Mouse (Mus musculus): Measurements from ENCODE around the gene Synj2. TPM values are rescaled to one million over a fixed set of nuclear protein-coding genes. Genes with fewer than 3 reads are reported as not detected.

The Synj2 gene
- polyA plus RNA-seq, 1 experiment from 2014 or later, result 2.5 TPM

DNA sequence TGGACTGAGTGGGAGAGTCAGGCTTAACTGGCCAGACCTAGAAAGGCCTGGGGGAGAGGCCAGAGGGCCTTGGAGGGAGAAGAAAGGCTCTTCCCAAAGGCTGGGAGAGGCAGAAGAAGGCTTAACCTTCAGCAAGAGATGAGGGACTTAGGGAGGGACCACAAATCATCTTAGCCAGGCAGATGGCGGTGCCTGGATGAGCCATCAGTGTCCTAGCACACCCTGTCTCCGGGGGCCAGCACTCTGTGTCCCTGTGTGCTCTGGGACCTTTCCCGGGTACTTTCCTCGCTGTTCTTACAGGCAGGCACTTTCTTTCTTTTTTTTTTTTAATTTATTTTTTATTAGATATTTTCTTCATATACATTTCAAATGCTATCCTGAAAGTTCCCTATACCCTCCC is 31.4 kb upstream of the Synj2 start:
- Histone ChIP-seq H3K27ac (no peak overlapping the region), H3K4me2 (replicated peaks) (no peak overlapping the region), H3K36me3 (peaks cover 27% of the 10 kb centered on the region), H3K4me3 (no peak overlapping the region), H3K4me1 (no peaks in the 10 kb centered on the region), H3K27me3 (no peaks in the 10 kb centered on the region), H3K9ac (no peak overlapping the region), H3K9me3 (no peaks in the 10 kb centered on the region)
- ATAC-seq (ENCODE audit: insufficient number of reproducible peaks, insufficient read depth, low FRiP score, low TSS enrichment), result no peak
- WGBS, result 94% methylated on average over 4 of the region's 4 CpGs

DNA sequence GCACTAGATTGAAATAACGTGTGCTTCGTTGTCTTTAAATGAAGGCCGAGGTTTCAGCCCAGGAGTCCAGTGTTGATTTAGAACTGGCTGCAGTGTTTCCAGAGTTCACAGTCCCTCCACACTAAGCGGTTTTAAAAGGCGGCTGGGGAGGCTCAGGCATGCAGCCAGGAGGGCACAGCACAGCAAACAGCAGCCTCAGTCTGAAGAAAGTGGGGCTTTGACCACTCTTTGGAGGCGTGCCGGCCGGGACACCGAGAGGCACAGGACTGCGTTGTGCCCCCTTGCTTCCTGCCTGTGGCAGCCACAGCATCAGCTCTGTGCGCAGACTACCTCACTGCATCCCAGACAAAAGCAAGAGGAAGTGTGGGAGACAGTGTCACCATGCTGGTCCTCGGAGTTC is 29.5 kb upstream of the Synj2 start:
- Histone ChIP-seq H3K4me1 (no peaks in the 10 kb centered on the region), H3K27ac (0 out of 2 replicates have a peak overlapping the region, but pooled peaks have one; percentile 7), H3K36me3 (peaks cover 20% of the 10 kb centered on the region), H3K4me2 (replicated peaks) (no peak overlapping the region), H3K9ac (no peak overlapping the region), H3K4me3 (no peak overlapping the region), H3K9me3 (no peaks in the 10 kb centered on the region), H3K27me3 (no peaks in the 10 kb centered on the region)
- ATAC-seq (ENCODE audit: insufficient number of reproducible peaks, insufficient read depth, low FRiP score, low TSS enrichment), result no peak
- WGBS, result 61% methylated on average over 12 of the region's 12 CpGs

DNA sequence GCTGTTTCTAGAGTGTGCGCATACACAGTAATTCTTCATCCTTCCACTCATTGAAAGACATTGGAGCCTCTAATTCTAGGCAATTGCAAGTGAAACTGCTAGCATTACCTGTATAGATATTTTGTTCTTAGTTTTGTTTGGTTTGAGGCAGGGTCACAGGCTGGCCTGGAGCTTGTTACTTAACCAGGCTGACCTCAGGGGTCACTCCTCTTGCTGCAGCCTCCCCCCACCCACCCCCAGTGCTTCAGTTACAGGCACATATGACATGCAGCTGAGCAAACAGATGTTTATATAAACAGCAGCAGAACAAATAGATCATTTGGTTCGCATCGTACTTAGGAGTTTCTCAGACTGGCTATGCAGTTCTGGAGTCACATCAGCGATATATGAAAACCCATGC is 28.3 kb upstream of the Synj2 start:
- ATAC-seq (ENCODE audit: insufficient number of reproducible peaks, insufficient read depth, low FRiP score, low TSS enrichment), result no peak
- no peaks in the 10 kb centered on the region for H3K4me1 ChIP-seq
- H3K27ac ChIP-seq, result no peak overlapping the region
- no peak overlapping the region for H3K4me3 ChIP-seq
- 61% methylated on average over 4 of the region's 4 CpGs for WGBS
- no peaks in the 10 kb centered on the region for H3K27me3 ChIP-seq
- no peak overlapping the region for H3K4me2 ChIP-seq (replicated peaks)
- no peaks in the 10 kb centered on the region for H3K9me3 ChIP-seq
- peaks cover 14% of the 10 kb centered on the region for H3K36me3 ChIP-seq
- H3K9ac ChIP-seq, result no peak overlapping the region

DNA sequence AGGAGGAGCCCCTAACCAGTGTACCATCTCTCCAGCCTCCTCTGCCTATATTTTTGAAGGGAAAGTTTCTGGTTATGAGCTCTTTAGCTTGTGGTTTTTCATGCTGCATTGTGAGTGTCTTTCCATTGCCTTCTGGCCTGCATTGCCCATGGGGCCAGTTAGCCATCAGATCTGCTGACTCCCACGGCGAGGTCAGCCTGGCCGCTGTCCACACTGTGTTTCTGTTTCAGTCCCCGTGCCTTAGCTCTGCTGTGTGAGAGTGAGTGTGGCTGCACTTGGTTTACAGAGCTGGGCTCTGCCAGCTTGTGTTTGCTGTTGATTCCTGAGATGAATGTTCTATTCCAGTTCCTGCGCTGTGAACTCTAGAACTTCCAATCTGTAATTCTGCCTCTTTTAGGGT is 26.9 kb upstream of the Synj2 start:
- Histone ChIP-seq H3K9ac (no peak overlapping the region), H3K27me3 (no peaks in the 10 kb centered on the region)
- 69% methylated on average over 5 of the region's 5 CpGs for WGBS

DNA sequence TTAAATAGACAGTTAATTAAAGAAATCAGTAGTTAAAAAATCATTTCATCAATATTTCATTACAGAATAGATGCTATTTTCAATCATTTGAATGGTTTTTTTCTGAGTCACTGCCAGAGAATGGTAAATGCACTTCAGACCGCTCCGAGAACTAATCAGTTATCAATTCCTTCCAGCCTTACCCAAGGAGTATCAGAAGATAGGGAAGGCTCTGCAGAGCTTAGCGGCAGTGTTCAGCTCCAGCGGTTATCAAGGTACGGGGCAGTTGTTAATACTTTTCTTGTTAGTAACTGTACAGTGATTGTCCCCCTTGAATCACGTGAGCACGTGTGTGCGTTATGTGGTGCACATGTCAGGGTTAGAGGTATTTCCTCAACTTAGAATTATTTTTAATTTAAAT is 19.1 kb upstream of the Synj2 start:
- no peak overlapping the region for H3K27ac ChIP-seq
- H3K4me1 ChIP-seq, result no peaks in the 10 kb centered on the region
- no peaks in the 10 kb centered on the region for H3K9me3 ChIP-seq
- H3K27me3 ChIP-seq, result no peaks in the 10 kb centered on the region
- no peak overlapping the region for H3K4me2 ChIP-seq (replicated peaks)
- WGBS, result 97% methylated on average over 8 of the region's 8 CpGs
- no peak overlapping the region for H3K9ac ChIP-seq
- peaks cover 62% of the 10 kb centered on the region for H3K36me3 ChIP-seq
- no peak for ATAC-seq (ENCODE audit: insufficient number of reproducible peaks, insufficient read depth, low FRiP score, low TSS enrichment)
- no peak overlapping the region for H3K4me3 ChIP-seq

More for the DNA sequence above, 26.9 kb upstream of the Synj2 start:
- ATAC-seq (ENCODE audit: insufficient number of reproducible peaks, insufficient read depth, low FRiP score, low TSS enrichment), result no peak
- Histone ChIP-seq H3K4me1 (no peaks in the 10 kb centered on the region), H3K4me2 (replicated peaks) (no peak overlapping the region), H3K27ac (no peak overlapping the region), H3K36me3 (peaks cover 26% of the 10 kb centered on the region), H3K4me3 (no peak overlapping the region), H3K9me3 (no peaks in the 10 kb centered on the region)

DNA sequence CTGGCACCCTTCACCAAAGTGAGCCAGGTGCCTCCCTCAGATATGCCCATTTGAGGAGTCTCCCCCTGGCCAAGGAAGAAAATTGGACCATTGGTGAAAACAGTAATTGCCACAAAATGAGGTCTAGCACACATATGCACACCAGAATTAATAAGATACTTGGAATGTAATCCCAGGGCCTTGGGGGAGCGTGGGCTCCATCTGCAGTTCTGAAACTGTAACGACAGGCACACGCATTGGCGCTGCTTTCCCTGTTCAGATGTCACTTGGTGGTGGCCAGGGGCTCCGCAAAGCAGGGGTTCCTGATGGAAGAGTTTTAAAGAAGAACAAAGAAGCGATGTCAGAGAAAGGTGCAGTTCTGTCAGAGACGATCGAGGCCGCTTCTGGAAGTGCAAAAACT is 17.8 kb upstream of the Synj2 start:
- no peak overlapping the region for H3K4me2 ChIP-seq (replicated peaks)
- WGBS, result 60% methylated on average over 9 of the region's 9 CpGs
- H3K36me3 ChIP-seq, result peaks cover 72% of the 10 kb centered on the region
- H3K4me3 ChIP-seq, result no peak overlapping the region
- H3K27ac ChIP-seq, result no peak overlapping the region
- H3K4me1 ChIP-seq, result no peaks in the 10 kb centered on the region
- no peaks in the 10 kb centered on the region for H3K9me3 ChIP-seq
- ATAC-seq (ENCODE audit: insufficient number of reproducible peaks, insufficient read depth, low FRiP score, low TSS enrichment), result no peak
- H3K27me3 ChIP-seq, result no peaks in the 10 kb centered on the region
- H3K9ac ChIP-seq, result no peak overlapping the region

DNA sequence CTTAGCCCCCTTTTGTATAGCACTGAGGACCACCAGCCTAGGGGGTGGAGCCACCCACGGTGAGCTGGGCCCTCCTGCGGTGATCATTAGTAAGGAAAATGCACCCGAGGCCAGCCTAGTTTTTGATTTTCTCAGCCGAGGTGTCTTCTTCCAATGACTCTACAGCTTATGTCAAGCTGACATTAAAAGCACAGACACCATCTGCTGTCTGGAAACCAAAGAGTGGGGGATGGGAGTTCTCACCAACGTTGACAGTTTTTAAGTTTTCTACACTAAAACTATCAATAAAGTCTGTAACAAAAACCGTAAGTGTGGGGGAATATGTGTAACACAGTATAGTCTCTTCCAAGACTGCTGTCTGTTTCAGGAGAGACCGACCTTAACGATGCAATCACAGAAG is 16.8 kb upstream of the Synj2 start:
- Histone ChIP-seq H3K36me3 (peaks cover 66% of the 10 kb centered on the region), H3K9me3 (no peaks in the 10 kb centered on the region), H3K27me3 (no peaks in the 10 kb centered on the region), H3K9ac (no peak overlapping the region), H3K27ac (no peak overlapping the region), H3K4me3 (no peak overlapping the region), H3K4me1 (no peaks in the 10 kb centered on the region), H3K4me2 (replicated peaks) (no peak overlapping the region)
- 70% methylated on average over 8 of the region's 8 CpGs for WGBS
- no peak for ATAC-seq (ENCODE audit: insufficient number of reproducible peaks, insufficient read depth, low FRiP score, low TSS enrichment)

DNA sequence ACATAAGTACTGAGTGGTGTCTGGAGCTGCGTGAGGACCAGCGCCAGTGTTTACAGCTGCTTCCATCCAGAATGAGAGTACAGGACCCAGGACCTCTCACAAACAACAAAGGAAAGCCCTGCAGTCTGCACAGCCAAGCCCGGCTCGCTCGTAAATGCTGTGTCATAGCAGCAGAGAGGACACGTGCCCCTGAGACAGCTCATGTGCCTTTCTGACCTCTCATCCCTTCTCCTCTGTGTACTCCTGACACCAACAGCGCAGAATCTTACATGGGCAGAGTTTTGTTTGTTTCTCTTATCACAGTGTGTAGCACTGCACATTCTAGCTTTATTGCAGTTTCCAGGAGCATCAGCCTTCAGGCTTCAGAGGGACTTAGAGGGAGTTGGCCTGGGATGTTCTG is 14.4 kb upstream of the Synj2 start:
- Histone ChIP-seq H3K4me2 (replicated peaks) (no peak overlapping the region), H3K27ac (no peak overlapping the region), H3K36me3 (peaks cover 64% of the 10 kb centered on the region), H3K9ac (no peak overlapping the region), H3K9me3 (no peaks in the 10 kb centered on the region), H3K27me3 (no peaks in the 10 kb centered on the region), H3K4me3 (no peak overlapping the region), H3K4me1 (no peaks in the 10 kb centered on the region)
- ATAC-seq (ENCODE audit: insufficient number of reproducible peaks, insufficient read depth, low FRiP score, low TSS enrichment), result no peak
- 86% methylated on average over 7 of the region's 7 CpGs for WGBS

DNA sequence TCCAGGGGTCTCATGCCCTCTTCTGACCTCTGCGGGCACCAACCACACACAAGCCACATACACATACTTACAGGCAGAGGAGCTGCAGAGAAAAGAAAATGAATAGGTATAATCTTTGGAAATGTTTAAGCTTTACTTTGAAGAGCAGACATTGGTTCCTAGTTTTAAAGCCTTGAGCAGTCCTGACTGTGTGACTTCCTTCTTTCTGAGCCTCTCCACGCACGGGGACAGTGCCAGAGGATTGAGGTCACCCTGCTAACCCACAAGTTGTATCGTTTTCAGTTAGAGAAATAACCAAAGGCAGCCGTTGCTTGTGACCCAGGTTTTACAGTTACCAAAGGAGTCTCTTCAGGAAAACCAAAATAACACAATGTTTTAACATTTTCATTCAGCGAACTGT is 12.0 kb upstream of the Synj2 start:
- H3K27ac ChIP-seq, result no peak overlapping the region
- H3K4me2 ChIP-seq (replicated peaks), result no peak overlapping the region
- no peak overlapping the region for H3K9ac ChIP-seq
- H3K4me3 ChIP-seq, result no peak overlapping the region
- no peak for ATAC-seq (ENCODE audit: insufficient number of reproducible peaks, insufficient read depth, low FRiP score, low TSS enrichment)
- H3K27me3 ChIP-seq, result no peaks in the 10 kb centered on the region
- WGBS, result 79% methylated on average over 6 of the region's 6 CpGs
- peaks cover 49% of the 10 kb centered on the region for H3K36me3 ChIP-seq
- H3K4me1 ChIP-seq, result no peaks in the 10 kb centered on the region; the same call in 1 of the 2 replicates
- H3K9me3 ChIP-seq, result no peaks in the 10 kb centered on the region

DNA sequence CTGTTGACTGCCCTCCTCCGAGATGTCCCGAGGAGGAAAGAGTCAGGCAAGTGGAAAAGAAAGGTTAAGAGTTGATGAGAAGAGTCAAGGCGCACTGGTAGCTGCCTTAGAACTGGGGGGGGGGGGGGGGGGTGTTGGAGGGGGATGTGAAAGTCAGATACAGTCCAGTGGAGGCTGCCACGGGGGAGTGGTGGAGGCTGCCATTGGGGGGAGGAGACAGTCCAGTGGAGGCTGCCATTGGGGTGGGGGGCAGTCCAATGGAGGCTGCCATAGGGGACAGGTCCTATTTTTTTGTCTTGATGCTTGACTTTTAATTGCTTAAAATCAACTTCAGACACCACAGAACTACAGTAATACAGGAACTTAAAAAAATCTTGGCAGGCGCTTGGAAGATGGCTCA is 8.9 kb upstream of the Synj2 start:
- Histone ChIP-seq H3K4me2 (replicated peaks) (no peak overlapping the region), H3K9me3 (no peaks in the 10 kb centered on the region), H3K27me3 (no peaks in the 10 kb centered on the region; the same call in 1 of the 2 replicates), H3K4me1 (peaks cover 12% of the 10 kb centered on the region), H3K4me3 (no peak overlapping the region), H3K9ac (no peak overlapping the region), H3K27ac (no peak overlapping the region), H3K36me3 (peaks cover 30% of the 10 kb centered on the region)
- 73% methylated on average over 5 of the region's 5 CpGs for WGBS
- ATAC-seq (ENCODE audit: insufficient number of reproducible peaks, insufficient read depth, low FRiP score, low TSS enrichment), result no peak

DNA sequence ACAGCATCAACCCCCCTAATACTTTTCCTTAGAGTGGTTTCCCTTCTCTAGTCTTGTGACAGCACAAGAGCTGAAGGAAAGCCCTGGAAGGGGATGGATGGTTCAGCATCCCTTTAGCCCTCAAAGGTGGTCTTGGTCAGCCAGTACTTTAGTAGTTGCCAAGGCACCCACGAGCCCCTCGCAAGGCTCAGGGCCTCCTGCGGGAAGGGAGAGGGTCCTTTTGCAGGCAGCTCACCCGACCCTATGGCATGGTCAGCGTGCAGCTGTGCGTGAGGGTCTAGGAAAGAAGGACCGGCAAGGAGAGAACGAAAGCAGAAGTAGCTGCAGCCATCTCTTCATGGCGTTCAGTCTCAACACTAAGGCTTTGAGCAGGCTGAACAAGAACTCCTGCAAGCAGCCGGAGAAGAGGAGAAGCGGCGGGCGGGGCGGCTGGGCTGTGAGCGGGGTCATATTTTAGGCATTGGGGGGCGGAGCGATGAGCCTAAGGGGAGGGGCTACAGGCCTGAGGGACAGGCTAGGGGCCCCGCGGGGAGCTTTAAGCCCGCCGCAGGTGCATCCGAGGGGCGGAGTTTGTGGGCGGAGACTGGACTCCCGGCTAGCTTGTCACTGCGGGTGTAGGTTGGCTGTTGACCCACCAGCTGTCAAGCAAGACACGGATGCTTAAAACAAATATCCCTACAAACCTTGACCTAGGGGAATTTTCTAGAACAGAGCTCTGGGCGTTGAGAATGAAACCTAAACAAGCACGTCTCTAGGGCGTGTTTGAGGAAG is 6.3 kb upstream of the Synj2 start:
- ATAC-seq (ENCODE audit: insufficient number of reproducible peaks, insufficient read depth, low FRiP score, low TSS enrichment), result peak; percentile 70
- Histone ChIP-seq H3K9ac (peak overlapping the region; percentile 55), H3K36me3 (peaks cover 11% of the 10 kb centered on the region; the same call in 1 of the 2 replicates), H3K27me3 (peaks cover 4% of the 10 kb centered on the region; the same call in 1 of the 2 replicates), H3K4me1 (peaks cover 12% of the 10 kb centered on the region), H3K4me3 (peak overlapping the region; percentile 32), H3K4me2 (replicated peaks) (peak overlapping the region; percentile 58), H3K9me3 (no peaks in the 10 kb centered on the region), H3K27ac (0 out of 2 replicates have a peak overlapping the region, but pooled peaks have one; percentile 26)
- WGBS, result 1% methylated on average over 30 of the region's 30 CpGs

DNA sequence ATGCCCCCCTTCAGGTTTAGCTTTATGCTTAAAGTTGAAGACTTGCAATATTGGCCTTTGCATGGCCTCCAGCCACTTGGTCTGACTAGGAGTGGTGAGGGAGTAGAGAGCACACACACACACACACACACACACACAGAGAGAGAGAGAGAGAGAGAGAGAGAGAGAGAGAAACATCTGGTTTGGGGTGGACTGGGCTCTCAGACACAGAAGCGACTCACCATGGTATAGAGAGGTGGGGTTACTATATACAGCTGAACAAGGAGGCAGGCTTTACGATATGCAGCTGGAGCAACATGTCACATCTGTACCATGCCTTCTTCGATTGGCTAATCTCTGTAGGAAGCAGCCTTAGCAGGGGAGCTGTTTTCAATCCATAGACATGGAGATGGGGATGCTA is 5.4 kb upstream of the Synj2 start:
- WGBS, result 40% methylated on average over 3 of the region's 3 CpGs
- no peak overlapping the region for H3K9ac ChIP-seq
- H3K4me2 ChIP-seq (replicated peaks), result no peak overlapping the region
- peaks cover 5% of the 10 kb centered on the region; the same call in 1 of the 2 replicates for H3K36me3 ChIP-seq
- H3K27me3 ChIP-seq, result peaks cover 9% of the 10 kb centered on the region; the same call in 1 of the 2 replicates
- H3K4me1 ChIP-seq, result peaks cover 19% of the 10 kb centered on the region
- no peaks in the 10 kb centered on the region for H3K9me3 ChIP-seq
- ATAC-seq (ENCODE audit: insufficient number of reproducible peaks, insufficient read depth, low FRiP score, low TSS enrichment), result no peak
- no peak overlapping the region for H3K27ac ChIP-seq
- H3K4me3 ChIP-seq, result no peak overlapping the region
